Mouse (Mus musculus): ENCODE data around the gene Cd151.

DNA sequence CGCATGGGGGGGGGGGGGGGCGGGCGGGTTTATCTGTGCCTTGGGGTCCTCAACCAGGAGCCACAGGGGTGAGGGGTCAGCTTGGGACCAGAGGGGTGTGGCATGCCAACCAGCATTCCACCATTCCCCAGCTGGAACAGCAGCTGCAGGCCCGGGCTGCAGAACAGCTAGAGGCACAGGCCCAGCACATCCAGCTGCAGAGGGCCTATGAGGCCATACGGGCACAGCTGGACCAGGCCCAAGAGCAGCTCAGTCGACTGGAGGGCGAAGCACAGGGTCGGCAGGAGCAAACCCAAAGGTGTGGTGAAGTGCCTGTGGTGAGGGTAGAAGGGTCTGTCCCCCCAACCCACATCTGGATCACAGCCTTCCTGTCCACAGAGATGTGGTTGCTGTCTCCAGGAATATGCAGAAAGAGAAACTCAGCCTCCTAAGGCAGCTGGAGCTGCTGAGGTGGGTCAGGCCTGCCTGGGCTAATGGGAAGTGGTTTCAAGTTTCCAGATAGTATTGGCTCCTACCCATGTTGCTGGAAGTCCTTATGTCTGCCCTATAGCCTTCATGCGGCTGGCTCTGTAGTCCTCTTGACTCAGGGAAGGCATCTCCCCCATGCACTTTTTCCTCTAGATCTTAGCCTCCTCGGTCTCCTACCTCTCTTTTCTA is 1.7 kb upstream of the Cd151 start:
- no peak for TF ChIP-seq POLR2A (IDR thresholded peaks at IDR 0.05; ENCODE audit: insufficient read depth, low read depth, low read length)
- no peak for TF ChIP-seq CTCF (IDR thresholded peaks at IDR 0.05)
- TF ChIP-seq EP300 (IDR thresholded peaks at IDR 0.05; ENCODE audit: insufficient read depth, low read depth, low read length), result no peak

All from heart, adult 2 months (tissue).